Mouse (Mus musculus) forebrain, embryonic 13.5 days (tissue): ENCODE measurements at regions not wholly inside any gene's neighbourhood (a gene's known extent, or its start where the extent isn't known, plus 50 kb on each side); places are given as distances from the start of the nearest gene placed in this dataset.

Experiments
- ATAC-seq: fragments of 200-750 bp; cut with Nextera tagmentation; 2 replicates; pipeline ENCODE4 v1.8.0; 2017
- H3K27ac ChIP-seq: fragments of 300-500 bp; sonication (generic); 2 replicates; pipeline ENCODE4 v1.5.1; 2015; ENCODE audit warnings: inconsistent platforms, mild to moderate bottlenecking, moderate library complexity
- H3K27me3 ChIP-seq: fragments of 300-500 bp; sonication (generic); 2 replicates; pipeline ENCODE4 v1.6.1; 2015; ENCODE audit warnings: mild to moderate bottlenecking, inconsistent platforms
- H3K36me3 ChIP-seq: fragments of 300-500 bp; sonication (generic); 2 replicates; pipeline ENCODE4 v1.6.1; 2015; ENCODE audit warnings: mild to moderate bottlenecking, inconsistent platforms; ENCODE audit not compliant: poor library complexity, severe bottlenecking
- H3K4me1 ChIP-seq: fragments of 300-500 bp; sonication (generic); 2 replicates; pipeline ENCODE4 v1.6.1; 2015; ENCODE audit warnings: inconsistent platforms
- H3K4me2 ChIP-seq: fragments of 300-500 bp; sonication (generic); 2 replicates; pipeline ENCODE4 v1.6.1; 2015; ENCODE audit warnings: inconsistent platforms, mild to moderate bottlenecking, moderate library complexity
- H3K4me3 ChIP-seq: fragments of 300-500 bp; sonication (generic); 2 replicates; pipeline ENCODE4 v1.5.1; 2015; ENCODE audit warnings: mild to moderate bottlenecking, inconsistent platforms
- H3K9ac ChIP-seq: fragments of 300-500 bp; sonication (generic); 2 replicates; pipeline ENCODE4 v1.6.1; 2015; ENCODE audit warnings: mild to moderate bottlenecking, inconsistent platforms
- H3K9me3 ChIP-seq: fragments of 300-500 bp; sonication (generic); replicated peaks from 2 replicates; pipeline ENCODE4 v1.6.1; 2016; ENCODE audit warnings: inconsistent platforms
- WGBS: fragments of 180-500 bp; shearing (Covaris S2); methylation state at CpG from one replicate; pipeline ENCODE4 v1.1.7; 2015; 5-methylcytosine and 5-hydroxymethylcytosine counted together

GRCm38 (mm10) chr13:78717686-78718431 lies 518.3 kb upstream of the Nr2f1 start:
- 19% methylated on average over 4 of the region's 4 CpGs for WGBS
- ATAC-seq: peak; percentile 66; the same call in 1 of the 2 replicates
- peaks cover 6% of the 10 kb centered on the region; the same call in 1 of the 2 replicates for H3K4me1 ChIP-seq
- H3K27ac ChIP-seq: no peak overlapping the region
- no peak overlapping the region for H3K4me2 ChIP-seq
- H3K4me3 ChIP-seq: no peak overlapping the region
- H3K9me3 ChIP-seq: no peaks in the 10 kb centered on the region
- no peaks in the 10 kb centered on the region for H3K27me3 ChIP-seq
- H3K9ac ChIP-seq: no peak overlapping the region
- no peaks in the 10 kb centered on the region for H3K36me3 ChIP-seq

- Histone ChIP-seq H3K4me2 (no peak overlapping the region), H3K4me1 (peaks cover 6% of the 10 kb centered on the region; the same call in 1 of the 2 replicates), H3K27ac (no peak overlapping the region), H3K4me3 (no peak overlapping the region), H3K9ac (no peak overlapping the region), H3K9me3 (no peaks in the 10 kb centered on the region), H3K27me3 (no peaks in the 10 kb centered on the region), H3K36me3 (no peaks in the 10 kb centered on the region)
- ATAC-seq: no peak
- WGBS: 6% methylated on average over 1 of the region's 1 CpGs
These were observed 517.6 kb upstream of the Nr2f1 start for GRCm38 (mm10) chr13:78717159-78717558.

GRCm38 (mm10) chr13:78704693-78705092 lies 505.1 kb upstream of the Nr2f1 start:
- Histone ChIP-seq H3K27ac (no peak overlapping the region), H3K27me3 (no peaks in the 10 kb centered on the region), H3K4me3 (no peak overlapping the region), H3K9me3 (no peaks in the 10 kb centered on the region), H3K4me1 (no peaks in the 10 kb centered on the region), H3K4me2 (no peak overlapping the region), H3K9ac (no peak overlapping the region), H3K36me3 (no peaks in the 10 kb centered on the region)
- WGBS: 94% methylated on average over 1 of the region's 1 CpGs
- no peak for ATAC-seq

DNA sequence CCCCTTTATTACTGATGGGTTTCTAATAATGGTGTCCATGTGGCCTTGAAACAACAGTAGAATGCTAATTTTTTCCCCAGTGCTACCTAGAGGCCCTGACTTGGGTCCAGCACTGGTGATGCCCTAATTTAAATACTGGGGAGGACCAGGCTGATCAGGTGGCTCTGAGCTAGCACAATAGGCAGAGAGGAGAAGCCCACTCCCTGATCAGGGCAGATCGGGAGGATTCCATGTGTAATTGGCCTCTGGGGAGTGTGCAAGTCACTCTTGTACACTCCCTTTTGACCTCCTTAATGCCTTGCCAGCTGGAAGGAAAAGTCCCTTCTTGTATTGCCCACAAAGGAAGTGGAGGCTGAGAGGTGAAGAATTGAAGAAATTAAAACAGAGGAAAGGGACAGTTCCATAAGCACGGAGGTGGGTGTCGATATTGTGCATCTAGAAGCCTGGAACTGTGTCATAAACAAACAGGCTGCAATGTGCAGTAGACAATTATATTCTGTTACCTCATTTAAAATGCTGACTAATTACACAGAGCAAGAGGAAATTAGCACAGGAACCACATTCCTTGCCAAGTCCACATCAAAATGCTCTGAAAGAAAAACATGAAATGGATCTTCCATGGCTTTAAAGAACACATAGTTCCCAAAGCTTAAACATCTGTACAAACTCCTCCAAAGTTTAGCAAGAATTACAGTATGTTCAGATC lies 498.4 kb upstream of the Nr2f1 start:
- H3K27ac ChIP-seq: peak overlapping the region; percentile 42; the same call in 1 of the 2 replicates

DNA sequence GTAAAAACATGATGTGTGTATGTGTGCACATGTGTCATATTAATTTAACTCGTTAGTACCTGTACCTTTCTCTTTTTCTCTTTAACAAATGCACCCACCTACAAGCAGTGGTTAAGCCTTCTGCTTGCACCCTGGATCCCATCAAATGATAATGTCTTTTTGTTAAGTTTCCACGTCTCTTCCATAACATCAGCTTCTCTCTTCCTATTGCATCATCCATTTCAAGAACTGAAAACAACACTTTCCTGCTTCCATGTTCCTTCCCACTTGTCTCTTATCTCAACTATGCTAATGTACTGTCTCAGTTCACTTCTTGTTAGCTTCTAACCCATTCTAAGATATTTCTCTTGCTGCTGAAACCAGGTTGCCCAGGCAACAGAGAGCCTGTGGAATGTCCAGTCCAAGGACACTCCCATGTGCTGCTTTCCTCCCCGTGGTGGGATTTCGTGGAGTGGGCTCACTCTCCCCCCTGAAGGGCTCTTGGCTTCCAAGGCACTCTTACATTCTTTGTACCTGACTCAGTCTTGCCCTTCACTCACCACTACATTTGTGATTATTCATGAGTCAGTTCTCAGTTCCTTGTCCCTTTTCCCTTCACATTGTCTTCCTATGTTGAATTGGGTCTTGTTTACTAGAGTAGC lies 479.8 kb upstream of the Nr2f1 start:
- peak; percentile 58; the same call in 1 of the 2 replicates for ATAC-seq
- Histone ChIP-seq H3K4me2 (no peak overlapping the region), H3K9ac (no peak overlapping the region), H3K4me3 (no peak overlapping the region), H3K4me1 (peaks cover 10% of the 10 kb centered on the region), H3K27me3 (no peaks in the 10 kb centered on the region), H3K36me3 (no peaks in the 10 kb centered on the region), H3K27ac (no peak overlapping the region), H3K9me3 (no peaks in the 10 kb centered on the region)
- WGBS: 28% methylated on average over 4 of the region's 4 CpGs

More for the DNA sequence above, 498.4 kb upstream of the Nr2f1 start:
- Histone ChIP-seq H3K9me3 (no peaks in the 10 kb centered on the region), H3K4me2 (no peak overlapping the region), H3K36me3 (no peaks in the 10 kb centered on the region), H3K4me3 (no peak overlapping the region), H3K4me1 (peaks cover 9% of the 10 kb centered on the region), H3K9ac (no peak overlapping the region), H3K27me3 (no peaks in the 10 kb centered on the region)
- WGBS: 24% methylated on average over 3 of the region's 3 CpGs
- ATAC-seq: peak; percentile 85

GRCm38 (mm10) chr13:78678241-78678640 lies 478.7 kb upstream of the Nr2f1 start:
- no peak overlapping the region for H3K4me2 ChIP-seq
- WGBS: 15% methylated on average over 7 of the region's 7 CpGs
- H3K4me1 ChIP-seq: peaks cover 10% of the 10 kb centered on the region
- no peak overlapping the region for H3K9ac ChIP-seq
- H3K36me3 ChIP-seq: no peaks in the 10 kb centered on the region
- no peaks in the 10 kb centered on the region for H3K27me3 ChIP-seq
- peak; percentile 59 for ATAC-seq
- H3K4me3 ChIP-seq: no peak overlapping the region
- H3K27ac ChIP-seq: no peak overlapping the region
- H3K9me3 ChIP-seq: no peaks in the 10 kb centered on the region

DNA sequence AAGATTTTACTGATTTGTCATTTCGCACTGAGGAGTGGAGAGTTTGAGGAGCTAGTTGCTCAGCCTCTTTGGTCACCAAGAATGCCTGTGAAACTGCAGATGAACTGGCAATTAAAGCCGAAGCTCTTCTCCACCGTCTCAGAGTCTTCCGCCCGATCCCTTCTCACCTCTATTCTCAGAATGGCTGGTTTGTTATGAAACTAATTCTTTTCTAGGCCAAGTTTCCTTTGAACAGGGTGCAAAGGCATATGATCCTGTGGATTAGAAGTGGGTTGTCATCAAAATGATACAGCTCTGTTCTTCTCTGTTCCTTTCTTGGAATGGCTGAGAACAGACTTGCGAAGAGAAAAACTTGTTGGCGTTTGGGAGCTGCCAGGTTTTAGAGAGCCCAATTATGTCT lies 458.7 kb upstream of the Nr2f1 start:
- Histone ChIP-seq H3K4me2 (no peak overlapping the region), H3K9ac (no peak overlapping the region), H3K9me3 (no peaks in the 10 kb centered on the region), H3K27ac (no peak overlapping the region), H3K27me3 (no peaks in the 10 kb centered on the region), H3K36me3 (no peaks in the 10 kb centered on the region), H3K4me3 (no peak overlapping the region), H3K4me1 (no peaks in the 10 kb centered on the region)
- no peak for ATAC-seq
- WGBS: 86% methylated on average over 7 of the region's 7 CpGs

- no peaks in the 10 kb centered on the region for H3K36me3 ChIP-seq
- no peak overlapping the region for H3K4me3 ChIP-seq
- no peaks in the 10 kb centered on the region for H3K27me3 ChIP-seq
- H3K9ac ChIP-seq: no peak overlapping the region
- 76% methylated on average over 2 of the region's 2 CpGs for WGBS
- no peak overlapping the region for H3K27ac ChIP-seq
- H3K4me1 ChIP-seq: no peaks in the 10 kb centered on the region
- H3K4me2 ChIP-seq: no peak overlapping the region
- no peaks in the 10 kb centered on the region for H3K9me3 ChIP-seq
- ATAC-seq: no peak
These were observed 457.2 kb upstream of the Nr2f1 start for GRCm38 (mm10) chr13:78656766-78657165.

DNA sequence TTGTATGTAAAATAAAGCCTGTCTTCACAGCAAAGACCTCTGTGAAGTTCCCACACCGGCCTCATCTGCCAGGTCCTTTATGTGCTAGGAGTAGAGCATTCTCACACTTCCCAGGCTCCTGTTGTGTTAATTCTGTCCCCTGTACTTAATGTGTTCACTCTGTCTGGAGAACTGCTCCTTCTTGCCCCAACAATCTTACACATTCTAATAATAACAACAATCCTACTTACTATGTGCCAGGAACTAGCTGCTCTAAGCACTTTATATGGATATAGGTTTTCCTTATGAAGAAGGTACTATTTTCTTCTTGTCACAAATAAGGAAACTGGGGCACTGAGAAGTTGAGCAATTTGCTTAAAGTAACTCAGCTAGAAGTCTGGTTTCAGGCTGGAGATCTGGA lies 456.6 kb upstream of the Nr2f1 start:
- no peak overlapping the region for H3K4me2 ChIP-seq
- H3K27ac ChIP-seq: no peak overlapping the region
- WGBS: 63% methylated on average over 1 of the region's 1 CpGs
- ATAC-seq: no peak
- no peaks in the 10 kb centered on the region for H3K4me1 ChIP-seq
- no peak overlapping the region for H3K4me3 ChIP-seq
- H3K36me3 ChIP-seq: no peaks in the 10 kb centered on the region
- H3K9me3 ChIP-seq: no peaks in the 10 kb centered on the region
- no peaks in the 10 kb centered on the region for H3K27me3 ChIP-seq
- H3K9ac ChIP-seq: no peak overlapping the region

- Histone ChIP-seq H3K27ac (no peak overlapping the region), H3K9me3 (no peaks in the 10 kb centered on the region), H3K9ac (no peak overlapping the region), H3K4me1 (no peaks in the 10 kb centered on the region), H3K27me3 (no peaks in the 10 kb centered on the region), H3K36me3 (no peaks in the 10 kb centered on the region), H3K4me2 (no peak overlapping the region), H3K4me3 (no peak overlapping the region)
- 93% methylated on average over 1 of the region's 1 CpGs for WGBS
- no peak for ATAC-seq
These were observed 451.3 kb upstream of the Nr2f1 start for GRCm38 (mm10) chr13:78650824-78651223.

DNA sequence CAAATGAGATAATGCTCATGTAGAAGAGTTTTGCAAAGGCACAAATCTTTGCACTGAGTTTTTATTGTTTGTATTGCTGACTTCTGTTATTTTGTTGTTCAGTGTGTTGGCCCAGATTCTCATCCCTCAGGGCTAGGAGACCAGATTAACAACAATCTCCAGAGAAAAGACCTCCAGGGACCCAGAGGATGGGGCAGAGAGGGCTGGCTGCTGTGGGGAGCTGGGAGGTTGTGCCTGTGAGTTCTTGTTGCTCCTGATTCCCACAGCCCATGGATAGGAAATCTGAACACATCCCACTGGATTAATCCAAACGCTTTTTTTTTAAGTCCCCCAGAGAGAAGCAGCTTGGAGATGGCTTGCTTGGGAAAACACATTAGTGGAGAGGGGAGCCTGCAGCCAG lies 445.0 kb upstream of the Nr2f1 start:
- no peaks in the 10 kb centered on the region for H3K27me3 ChIP-seq
- H3K36me3 ChIP-seq: no peaks in the 10 kb centered on the region
- H3K4me3 ChIP-seq: no peak overlapping the region
- 13% methylated on average over 1 of the region's 1 CpGs for WGBS
- no peak overlapping the region for H3K4me2 ChIP-seq
- no peak for ATAC-seq
- peaks cover 16% of the 10 kb centered on the region for H3K4me1 ChIP-seq
- no peak overlapping the region for H3K27ac ChIP-seq
- H3K9me3 ChIP-seq: no peaks in the 10 kb centered on the region
- no peak overlapping the region for H3K9ac ChIP-seq

DNA sequence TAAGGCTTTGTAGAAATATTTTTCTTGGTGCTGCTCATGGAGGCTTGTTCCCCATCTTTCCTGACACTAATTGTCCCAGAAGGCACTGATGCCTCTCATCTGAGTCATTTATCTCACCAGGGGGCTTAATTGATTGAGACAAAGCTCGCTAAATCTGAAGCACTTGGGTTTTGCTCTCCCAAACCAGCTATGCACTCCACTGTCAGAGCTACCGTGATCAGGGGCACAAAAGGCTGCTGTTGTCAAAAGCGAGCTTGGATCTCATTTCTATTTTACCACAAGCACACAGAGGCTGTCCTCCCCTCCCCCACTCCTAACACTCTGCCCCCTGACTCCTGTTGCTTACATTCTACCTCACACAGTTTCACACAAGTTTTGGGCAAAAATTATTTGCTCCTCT lies 443.5 kb upstream of the Nr2f1 start:
- H3K9me3 ChIP-seq: no peaks in the 10 kb centered on the region
- under 1% methylated on average over 3 of the region's 3 CpGs for WGBS
- peaks cover 16% of the 10 kb centered on the region for H3K4me1 ChIP-seq
- H3K4me3 ChIP-seq: no peak overlapping the region
- no peaks in the 10 kb centered on the region for H3K27me3 ChIP-seq
- peak overlapping the region; percentile 51 for H3K27ac ChIP-seq
- peak; percentile 54; the same call in 1 of the 2 replicates for ATAC-seq
- H3K36me3 ChIP-seq: no peaks in the 10 kb centered on the region
- no peak overlapping the region for H3K9ac ChIP-seq
- no peak overlapping the region for H3K4me2 ChIP-seq
